19 mouse cellular contexts compared by ENCODE assay signal in genomic region chr8:34251934-34252333, GRCm38 (mm10).
DNase-seq lines count a peak whose midpoint lies in the region.
"Had no signal": no experiment of that assay in that cellular context is flagged by ENCODE, and none has a peak within 500 bp of the region (broad histone marks: within the 10 kb centered on the region; RNA-seq: fewer than 3 reads in every experiment).

No protein-coding gene starts in this region.

- DNase-seq in frontal cortex, adult 2 months (ENCODE audit: extremely low spot score in 1 of 2, low spot score in 1 of 2) = peak; percentile 27 to 36
- no peak for DNase-seq in frontal cortex, postnatal 14 days (ENCODE audit: low spot score in 2 of 2)
- peak; percentile 8 to 25 for DNase-seq in left cerebral cortex, adult 9 months (ENCODE audit: low spot score in 2 of 2)
- DNase-seq in left cerebral cortex, adult 11 months (ENCODE audit: low spot score) = no peak
- DNase-seq in left cerebral cortex, postnatal 36 days (ENCODE audit: low spot score in 2 of 2) = peak; percentile 19 to 22
- no peak for DNase-seq in lung, postnatal 4 days
- DNase-seq: adrenal gland, postnatal 10 days; adrenal gland, postnatal 36 days; B cell, adult 2 months; cerebellum, adult 11 months; cerebellum, adult 2 months; cerebellum, adult 9-11 months; cerebellum, postnatal 25 days; embryo, embryonic 11 days; gastrocnemius, postnatal 10 days; gastrocnemius, postnatal 36 days; heart, adult 2 months; heart, postnatal 14 days; heart, postnatal 4 days had no signal

- intact Hi-C loops in left cerebral cortex, postnatal 36 days (cut with DNase I) = no loop called here

Comparison
In these comparisons a context has a peak if more than half of its experiments do, and no peak if none do; other contexts are left out.
1. DNase-seq: peak in frontal cortex, adult 2 months (2 of 2), left cerebral cortex, adult 9 months (2 of 2) and left cerebral cortex, postnatal 36 days (2 of 2); none in frontal cortex, postnatal 14 days (0 of 2), left cerebral cortex, adult 11 months (single experiment) and lung, postnatal 4 days (0 of 2).